Mouse (Mus musculus) macrophage (primary cell): ENCODE measurements around the gene Camk2b. TPM values are rescaled to one million over a fixed set of nuclear protein-coding genes. Genes with fewer than 3 reads are reported as not detected.
"Not testable (repeated sequence)": the region's sequence is repeated elsewhere in the genome, so short reads cannot be mapped to it uniquely, and the experiment has no call there.

Source experiments
- H3K27ac ChIP-seq: fragments of 350-480 bp; formaldehyde crosslinking; 2 replicates; pipeline ENCODE4 v1.9.0; 2021
- H3K36me3 ChIP-seq: fragments of 350-480 bp; formaldehyde crosslinking; 2 replicates; pipeline ENCODE4 v1.9.0; 2021; ENCODE audit errors: inconsistent target
- H3K4me3 ChIP-seq: fragments of 350-480 bp; formaldehyde crosslinking; 2 replicates; pipeline ENCODE4 v1.9.0; 2021; ENCODE audit errors: inconsistent target
- H3K79me2 ChIP-seq: fragments of 350-480 bp; formaldehyde crosslinking; 2 replicates; pipeline ENCODE4 v1.9.0; 2021; ENCODE audit errors: inconsistent target
- WGBS: methylation state at CpG from one replicate; pipeline ENCODE4 v1.1.7; 2026; ENCODE audit warnings: inconsistent platforms; ENCODE audit not compliant: missing documents; 5-methylcytosine and 5-hydroxymethylcytosine counted together
- polyA plus RNA-seq: library from polyadenylated mRNA; stranded (reverse); fragments of 250-400 nt; gene quantifications from 3 replicates; pipeline ENCODE4 v1.2.4, GENCODE M21; 2018; ENCODE audit warnings: inconsistent platforms

Camk2b gene
- polyA plus RNA-seq, 1 experiment from 2014 or later: 1.3 TPM

- H3K27ac ChIP-seq: no peak overlapping the region
- H3K4me3 ChIP-seq: no peak overlapping the region
- WGBS: 87% methylated on average over 6 of the region's 6 CpGs
- no peaks in the 10 kb centered on the region for H3K36me3 ChIP-seq
- H3K79me2 ChIP-seq: no peaks in the 10 kb centered on the region
Measured at GRCm38 (mm10) chr11:6015011-6015431, 51.1 kb downstream of the Camk2b start.

GRCm38 (mm10) chr11:6013359-6013758 is 52.8 kb downstream of the Camk2b start:
- Histone ChIP-seq H3K27ac (no peak overlapping the region), H3K79me2 (no peaks in the 10 kb centered on the region), H3K4me3 (no peak overlapping the region), H3K36me3 (no peaks in the 10 kb centered on the region)
- 78% methylated on average over 2 of the region's 2 CpGs for WGBS

- Histone ChIP-seq H3K4me3 (no peak overlapping the region), H3K79me2 (no peaks in the 10 kb centered on the region), H3K36me3 (no peaks in the 10 kb centered on the region), H3K27ac (no peak overlapping the region)
- WGBS: 92% methylated on average over 3 of the region's 3 CpGs
Measured at GRCm38 (mm10) chr11:6011879-6012278, 54.3 kb downstream of the Camk2b start.

GRCm38 (mm10) chr11:6010751-6011482 is 55.2 kb downstream of the Camk2b start:
- WGBS: 96% methylated on average over 3 of the region's 18 CpGs
- not testable (repeated sequence) for H3K36me3 ChIP-seq, H3K27ac ChIP-seq, H3K79me2 ChIP-seq, H3K4me3 ChIP-seq

DNA sequence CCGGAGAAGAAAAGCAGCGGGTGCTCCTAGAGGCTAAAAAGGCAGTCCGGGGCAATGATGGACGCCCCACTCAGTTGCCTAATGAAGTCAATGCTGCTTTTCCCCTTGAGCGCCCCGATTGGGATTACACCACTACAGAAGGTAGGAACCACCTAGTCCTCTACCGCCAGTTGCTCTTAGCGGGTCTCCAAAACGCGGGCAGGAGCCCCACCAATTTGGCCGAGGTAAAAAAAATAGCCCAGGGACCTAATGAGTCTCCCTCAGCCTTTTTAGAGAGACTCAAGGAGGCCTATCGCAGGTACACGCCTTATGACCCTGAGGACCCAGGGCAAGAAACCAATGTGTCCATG is 58.4 kb downstream of the Camk2b start:
- H3K4me3 ChIP-seq, H3K36me3 ChIP-seq, H3K27ac ChIP-seq, H3K79me2 ChIP-seq: not testable (repeated sequence)
- WGBS: 69% methylated on average over 9 of the region's 13 CpGs

DNA sequence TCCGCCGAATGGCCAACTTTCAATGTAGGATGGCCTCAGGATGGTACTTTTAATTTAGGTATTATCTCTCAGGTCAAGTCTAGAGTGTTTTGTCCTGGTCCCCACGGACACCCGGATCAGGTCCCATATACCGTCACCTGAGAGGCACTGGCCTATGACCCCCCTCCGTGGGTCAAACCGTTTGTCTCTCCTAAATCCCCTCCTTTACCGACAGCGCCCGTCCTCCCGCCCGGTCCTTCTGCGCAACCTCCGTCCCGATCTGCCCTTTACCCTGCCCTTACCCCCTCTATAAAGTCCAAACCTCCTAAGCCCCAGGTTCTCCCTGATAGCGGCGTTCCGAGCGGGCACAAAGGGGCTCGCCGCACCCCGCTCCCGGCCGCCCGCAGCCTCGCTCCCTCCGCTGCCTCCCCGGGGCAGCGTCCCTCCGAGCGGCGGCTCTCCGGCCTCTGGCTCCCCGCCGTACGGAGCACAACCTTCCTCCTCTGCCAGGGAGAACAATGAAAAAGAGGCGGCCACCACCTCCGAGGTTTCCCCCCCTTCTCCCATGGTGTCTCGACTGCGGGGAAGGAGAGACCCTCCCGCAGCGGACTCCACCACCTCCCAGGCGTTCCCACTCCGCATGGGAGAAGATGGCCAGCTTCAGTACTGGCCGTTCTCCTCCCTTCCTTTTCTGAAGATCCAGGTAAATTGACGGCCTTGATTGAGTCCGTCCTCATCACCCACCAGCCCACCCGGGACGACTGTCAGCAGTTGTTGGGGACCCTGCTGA is 59.0 kb downstream of the Camk2b start:
- H3K4me3 ChIP-seq: peak overlapping the region; percentile 22; the same call in 1 of the 2 replicates
- H3K79me2 ChIP-seq, H3K27ac ChIP-seq, H3K36me3 ChIP-seq: not testable (repeated sequence)
- 51% methylated on average over 3 of the region's 49 CpGs for WGBS

DNA sequence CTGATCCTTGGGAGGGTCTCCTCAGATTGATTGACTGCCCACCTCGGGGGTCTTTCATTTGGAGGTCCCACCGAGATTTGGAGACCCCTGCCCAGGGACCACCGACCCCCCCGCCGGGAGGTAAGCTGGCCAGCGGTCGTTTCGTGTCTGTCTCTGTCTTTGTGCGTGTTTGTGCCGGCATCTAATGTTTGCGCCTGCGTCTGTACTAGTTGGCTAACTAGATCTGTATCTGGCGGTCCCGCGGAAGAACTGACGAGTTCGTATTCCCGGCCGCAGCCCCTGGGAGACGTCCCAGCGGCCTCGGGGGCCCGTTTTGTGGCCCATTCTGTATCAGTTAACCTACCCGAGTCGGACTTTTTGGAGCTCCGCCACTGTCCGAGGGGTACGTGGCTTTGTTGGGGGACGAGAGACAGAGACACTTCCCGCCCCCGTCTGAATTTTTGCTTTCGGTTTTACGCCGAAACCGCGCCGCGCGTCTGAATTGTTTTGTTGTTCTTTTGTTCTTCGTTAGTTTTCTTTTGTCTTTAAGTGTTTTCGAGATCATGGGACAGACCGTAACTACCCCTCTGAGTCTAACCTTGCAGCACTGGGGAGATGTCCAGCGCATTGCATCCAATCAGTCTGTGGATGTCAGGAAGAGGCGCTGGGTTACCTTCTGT is 59.7 kb downstream of the Camk2b start:
- not testable (repeated sequence) for H3K36me3 ChIP-seq, H3K27ac ChIP-seq, H3K79me2 ChIP-seq
- H3K4me3 ChIP-seq: peak overlapping the region; percentile 22; the same call in 1 of the 2 replicates
- 76% methylated on average over 9 of the region's 44 CpGs for WGBS

GRCm38 (mm10) chr11:6005374-6006043 is 60.7 kb downstream of the Camk2b start:
- H3K27ac ChIP-seq, H3K4me3 ChIP-seq, H3K79me2 ChIP-seq, H3K36me3 ChIP-seq: not testable (repeated sequence)
- 14% methylated on average over 1 of the region's 4 CpGs for WGBS

GRCm38 (mm10) chr11:6003046-6003639 is 63.0 kb downstream of the Camk2b start:
- 83% methylated on average over 2 of the region's 2 CpGs for WGBS
- no peak overlapping the region for H3K4me3 ChIP-seq
- no peaks in the 10 kb centered on the region for H3K79me2 ChIP-seq
- no peak overlapping the region for H3K27ac ChIP-seq
- no peaks in the 10 kb centered on the region for H3K36me3 ChIP-seq

DNA sequence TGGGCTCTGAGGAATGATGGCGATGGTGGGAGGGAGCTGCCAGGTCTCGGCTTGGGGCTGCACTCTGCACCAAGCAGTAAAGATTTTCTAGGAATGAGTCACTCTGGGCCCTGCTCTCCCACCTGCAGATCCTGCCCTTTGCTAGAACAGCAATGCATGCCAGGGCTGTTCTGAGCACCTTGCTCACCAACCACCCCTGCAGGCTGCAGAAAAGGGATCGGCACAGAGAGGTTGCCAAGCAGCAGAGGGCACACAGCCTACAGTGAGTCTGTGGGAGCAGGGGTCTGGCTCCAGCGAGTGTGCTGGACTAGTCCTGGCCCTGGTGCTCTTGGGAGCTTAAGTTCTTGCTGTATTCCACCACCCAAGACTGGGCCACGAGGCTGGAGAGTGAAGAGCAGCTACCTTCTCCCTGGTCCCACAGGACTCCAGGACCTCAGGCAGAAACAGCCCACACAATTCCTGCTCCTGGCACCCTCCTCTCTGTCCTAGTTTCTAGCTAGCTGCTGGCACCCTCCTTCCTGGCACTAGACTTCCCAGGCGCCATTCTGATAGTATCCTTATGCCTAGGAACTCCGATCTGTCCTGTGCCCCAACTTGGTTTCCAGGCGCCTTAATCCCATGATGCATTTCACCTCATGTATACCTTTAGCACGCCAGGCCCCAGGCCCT is 64.0 kb downstream of the Camk2b start:
- Histone ChIP-seq H3K36me3 (no peaks in the 10 kb centered on the region), H3K4me3 (no peak overlapping the region), H3K79me2 (no peaks in the 10 kb centered on the region), H3K27ac (no peak overlapping the region)
- 93% methylated on average over 9 of the region's 9 CpGs for WGBS

GRCm38 (mm10) chr11:6000961-6001682 is 65.0 kb downstream of the Camk2b start:
- Histone ChIP-seq H3K79me2 (no peaks in the 10 kb centered on the region), H3K4me3 (no peak overlapping the region), H3K36me3 (no peaks in the 10 kb centered on the region), H3K27ac (peak overlapping the region; percentile 86)
- WGBS: 81% methylated on average over 14 of the region's 14 CpGs

- Histone ChIP-seq H3K79me2 (no peaks in the 10 kb centered on the region), H3K36me3 (no peaks in the 10 kb centered on the region), H3K27ac (peak overlapping the region; percentile 86), H3K4me3 (no peak overlapping the region)
- WGBS: 3% methylated on average over 6 of the region's 8 CpGs
Measured at GRCm38 (mm10) chr11:5999832-6000771, 66.1 kb downstream of the Camk2b start.

DNA sequence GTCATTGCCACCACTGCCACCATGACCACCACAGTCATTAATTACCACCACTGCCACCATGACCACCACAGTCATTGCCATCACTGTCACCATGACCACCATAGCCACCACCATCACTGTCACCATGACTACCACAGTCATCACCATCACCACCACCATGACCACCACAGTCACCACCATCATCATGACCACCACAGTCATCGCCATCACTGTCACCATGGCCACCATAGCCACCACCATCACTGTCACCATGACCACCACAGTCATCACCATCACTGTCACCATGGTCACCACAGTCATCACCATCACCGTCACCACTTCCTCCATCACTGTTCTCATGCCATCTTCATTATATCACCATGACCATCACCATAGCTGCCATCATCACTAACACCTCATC is 67.7 kb downstream of the Camk2b start:
- H3K27ac ChIP-seq: no peak overlapping the region
- no peak overlapping the region for H3K4me3 ChIP-seq
- no peaks in the 10 kb centered on the region for H3K36me3 ChIP-seq
- whole genome bisulfite sequencing: 96% methylated on average over 2 of the region's 2 CpGs
- H3K79me2 ChIP-seq: no peaks in the 10 kb centered on the region
